Mouse (Mus musculus) midbrain, embryonic 11.5 days (tissue): ENCODE measurements around the gene Fas. TPM values are rescaled to one million over a fixed set of nuclear protein-coding genes. Genes with fewer than 3 reads are reported as not detected.

Source experiments
- ATAC-seq: fragments of 200-750 bp; cut with Nextera tagmentation; 2 replicates; pipeline ENCODE4 v1.8.0; 2017; ENCODE audit warnings: moderate TSS enrichment, moderate library complexity; ENCODE audit not compliant: low FRiP score
- DNase-seq: peaks from one replicate; pipeline ENCODE4 v3.0.0; 2015; ENCODE audit warnings: low spot score; ENCODE audit errors: missing footprints
- H3K27ac ChIP-seq: fragments of 300-500 bp; sonication (generic); 2 replicates; pipeline ENCODE4 v1.5.1; 2014; ENCODE audit warnings: low read depth, low read length
- H3K27me3 ChIP-seq: fragments of 300-500 bp; sonication (generic); 2 replicates; pipeline ENCODE4 v1.6.1; 2014; ENCODE audit warnings: mild to moderate bottlenecking, low read length, moderate library complexity, mixed read lengths; ENCODE audit not compliant: control insufficient read depth, insufficient read depth
- H3K36me3 ChIP-seq: fragments of 300-500 bp; sonication (generic); 2 replicates; pipeline ENCODE4 v1.6.1; 2014; ENCODE audit warnings: mild to moderate bottlenecking, low read length, moderate library complexity, mixed read lengths; ENCODE audit not compliant: control insufficient read depth, insufficient read depth
- H3K4me1 ChIP-seq: fragments of 300-500 bp; sonication (generic); 2 replicates; pipeline ENCODE4 v1.6.1; 2014; ENCODE audit warnings: low read length; ENCODE audit not compliant: control insufficient read depth, insufficient read depth
- H3K4me2 ChIP-seq: fragments of 300-500 bp; sonication (generic); 2 replicates; pipeline ENCODE4 v1.6.1; 2014; ENCODE audit warnings: mild to moderate bottlenecking, moderate library complexity
- H3K4me3 ChIP-seq: fragments of 300-500 bp; sonication (generic); 2 replicates; pipeline ENCODE4 v1.5.1; 2014; ENCODE audit warnings: low read depth, low read length
- H3K9ac ChIP-seq: fragments of 300-500 bp; sonication (generic); 2 replicates; pipeline ENCODE4 v1.6.1; 2014; ENCODE audit warnings: low read length
- H3K9me3 ChIP-seq: fragments of 300-500 bp; sonication (generic); 2 replicates; pipeline ENCODE4 v1.6.1; 2016; ENCODE audit warnings: low read length; ENCODE audit not compliant: control insufficient read depth
- WGBS: fragments of 180-500 bp; shearing (Covaris S2); extraction: QIAGEN DNeasy Blood & Tissue Kit; methylation state at CpG from one replicate; pipeline ENCODE4 v1.1.7; 2014; 5-methylcytosine and 5-hydroxymethylcytosine counted together
- polyA plus RNA-seq: library from polyadenylated mRNA; unstranded; fragments of >200 nt; fragmentation: Nextera tagmentation; extraction: Ambion mirVana; gene quantifications from 2 replicates; pipeline ENCODE4 v1.2.1, GENCODE M21; 2014

The Fas gene
- polyA plus RNA-seq, 1 experiment from 2014 or later: 0.81 TPM

- Histone ChIP-seq H3K4me2 (no peak overlapping the region), H3K27ac (no peak overlapping the region), H3K9ac (no peak overlapping the region), H3K27me3 (no peaks in the 10 kb centered on the region), H3K4me3 (no peak overlapping the region), H3K4me1 (no peaks in the 10 kb centered on the region), H3K36me3 (no peaks in the 10 kb centered on the region), H3K9me3 (no peaks in the 10 kb centered on the region)
- DNase-seq (no peak), ATAC-seq (no peak)
- 33% methylated on average over 1 of the region's 1 CpGs for WGBS
Measured at GRCm38 (mm10) chr19:34369551-34369950, 79.1 kb downstream of the Fas start.

GRCm38 (mm10) chr19:34370397-34370796, 79.9 kb downstream of the Fas start:
- no peaks in the 10 kb centered on the region for H3K4me1 ChIP-seq
- no peak overlapping the region for H3K27ac ChIP-seq
- WGBS: 69% methylated on average over 3 of the region's 3 CpGs
- DNase-seq (no peak), ATAC-seq (no peak)
- H3K36me3 ChIP-seq: no peaks in the 10 kb centered on the region
- no peak overlapping the region for H3K9ac ChIP-seq
- no peak overlapping the region for H3K4me3 ChIP-seq
- no peak overlapping the region for H3K4me2 ChIP-seq
- no peaks in the 10 kb centered on the region for H3K27me3 ChIP-seq
- no peaks in the 10 kb centered on the region for H3K9me3 ChIP-seq

Other genes starting within 250 kb of the Fas start
- gene Lipn, start 223.3 kb upstream of the Fas start, polyA plus RNA-seq: not detected in 2 replicates
- not detected in 2 replicates for gene Lipm, start 189.7 kb upstream of the Fas start, polyA plus RNA-seq
- not detected in 2 replicates for gene Ankrd22, start 124.6 kb upstream of the Fas start, polyA plus RNA-seq
- 1.6 and 1.9 TPM in 2 replicates for gene Stambpl1, start 98.4 kb upstream of the Fas start, polyA plus RNA-seq
- 31.5 and 34.9 TPM in 2 replicates for gene Acta2, start 35.1 kb upstream of the Fas start, polyA plus RNA-seq
- 0.61 and 0.66 TPM in 2 replicates for gene Ch25h, start 184.5 kb downstream of the Fas start, polyA plus RNA-seq
- gene Lipa, start 236.8 kb downstream of the Fas start, polyA plus RNA-seq: 28.7 and 31.4 TPM in 2 replicates